Mouse (Mus musculus): ENCODE measurements at regions not wholly inside any gene's neighbourhood (a gene's known extent, or its start where the extent isn't known, plus 50 kb on each side); places are given as distances from the start of the nearest gene placed in this dataset.
A peak's percentile ranks its signal among the peaks of the same experiment; 100 is the strongest.

DNA sequence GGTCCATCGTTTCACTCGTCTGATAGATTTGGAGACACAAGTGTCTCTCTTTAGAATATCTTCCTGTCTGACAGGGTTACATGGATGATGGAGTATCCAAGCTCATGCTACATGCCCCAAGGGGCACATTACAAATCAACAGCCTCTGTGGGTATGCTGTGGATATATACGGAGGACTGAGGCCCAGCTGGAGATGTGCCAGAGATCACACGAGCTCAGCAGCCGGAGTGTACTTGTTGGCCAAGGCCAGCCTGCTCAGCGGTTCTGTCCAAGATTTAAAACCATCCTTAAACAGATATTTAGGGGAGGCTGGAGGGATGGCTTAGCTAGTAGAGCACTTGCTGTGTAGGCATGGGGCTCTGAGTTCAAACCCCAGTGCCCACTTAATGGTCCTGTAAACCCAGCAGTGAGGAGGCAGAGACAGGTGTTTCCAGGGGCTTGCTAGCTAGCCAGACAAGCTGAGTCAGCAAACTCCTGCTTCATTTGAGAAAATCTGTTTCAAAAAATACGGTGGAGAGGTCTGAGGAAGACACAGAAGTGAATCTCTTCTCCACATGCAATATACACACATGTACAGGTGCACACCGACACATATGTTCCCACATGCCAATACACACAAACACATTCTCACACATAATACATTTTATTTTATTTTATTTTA lies 85.6 kb upstream of the Aldh1b1 start:
- no peak for DNase-seq

DNA sequence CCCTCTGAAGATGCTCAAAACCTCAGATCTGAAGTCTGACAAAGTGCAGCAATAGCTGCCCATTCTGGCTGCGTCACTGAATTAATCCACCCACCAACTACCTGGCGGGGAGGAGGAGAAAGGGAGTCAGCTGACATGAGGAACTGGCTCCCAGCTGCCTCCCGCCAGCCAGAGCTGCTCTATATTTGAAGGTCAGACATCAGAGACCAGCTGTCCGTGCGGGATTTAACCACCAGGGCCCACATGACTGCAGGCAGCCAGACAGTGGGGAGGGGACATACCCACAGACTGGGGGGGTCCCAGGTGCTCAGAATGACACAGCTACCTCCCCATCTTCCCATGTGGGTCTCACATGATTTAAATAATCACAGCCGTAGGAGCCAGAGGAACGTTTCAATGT lies 94.8 kb upstream of the Aldh1b1 start:
- no peak for DNase-seq

GRCm38 (mm10) chr4:45699601-45700000 lies 99.2 kb upstream of the Aldh1b1 start:
- no peak for DNase-seq

DNA sequence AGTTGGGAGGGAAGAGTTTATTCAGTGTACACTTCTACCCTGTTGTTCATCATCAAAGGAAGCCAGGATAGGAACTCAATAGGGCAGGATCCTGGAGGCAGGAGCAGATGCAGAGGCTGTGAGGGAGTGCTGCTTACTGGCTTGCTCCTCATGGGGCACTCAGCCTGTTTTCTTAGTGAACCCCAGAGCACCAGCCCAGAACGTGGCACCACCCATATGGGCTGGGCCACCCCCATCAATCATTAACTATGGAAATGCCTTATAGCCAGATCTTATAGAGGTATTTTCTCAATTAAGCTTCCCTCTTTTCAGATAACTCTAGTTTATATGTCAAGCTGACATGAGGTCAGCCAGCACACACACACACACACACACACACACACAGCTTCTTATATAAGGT lies 103.6 kb upstream of the Aldh1b1 start:
- no peak for DNase-seq

DNA sequence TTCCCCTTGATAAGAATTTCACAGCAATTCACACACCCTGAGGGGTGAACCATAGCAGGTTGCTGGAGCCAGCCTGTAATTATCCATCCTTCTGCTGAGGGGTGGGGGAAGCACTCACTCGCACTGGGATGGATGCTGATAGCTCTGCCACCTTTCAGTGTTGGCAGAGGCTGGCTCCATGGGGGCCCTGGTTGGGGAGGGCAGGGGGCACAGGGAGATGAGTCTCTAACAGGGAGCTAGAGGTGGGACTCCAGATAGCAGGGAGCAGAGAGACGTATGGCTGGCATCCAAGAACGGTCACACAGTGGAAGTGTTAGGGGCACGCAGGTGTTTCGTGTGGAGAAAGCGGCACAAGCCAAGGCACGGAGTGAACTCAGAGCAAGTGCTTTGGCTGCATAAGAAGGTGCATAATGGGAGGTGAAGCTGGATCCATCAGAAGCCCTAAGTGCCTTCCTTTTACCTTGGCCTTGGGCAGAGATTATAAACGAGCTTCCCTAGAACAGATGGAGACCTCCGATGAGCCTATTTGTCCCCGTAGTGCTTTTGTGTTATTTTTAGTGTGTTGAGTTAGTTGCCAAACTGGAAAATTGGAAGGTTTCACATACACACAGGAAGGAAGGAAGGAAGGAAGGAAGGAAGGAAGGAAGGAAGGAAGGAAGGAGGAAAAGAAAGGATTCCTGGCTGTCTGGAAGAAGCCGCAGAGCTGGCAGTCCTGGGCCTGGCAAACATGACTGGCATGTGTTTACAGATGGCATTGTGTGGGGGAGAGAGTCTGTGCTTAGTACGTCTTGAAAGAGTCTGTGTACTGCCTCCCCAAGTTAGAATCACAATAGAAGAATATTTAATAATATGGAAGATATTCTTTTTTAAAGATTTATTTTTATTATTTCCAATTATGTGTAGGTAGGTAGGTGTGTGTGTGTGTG lies 108.6 kb upstream of the Aldh1b1 start:
- DNase-seq, result no peak

DNA sequence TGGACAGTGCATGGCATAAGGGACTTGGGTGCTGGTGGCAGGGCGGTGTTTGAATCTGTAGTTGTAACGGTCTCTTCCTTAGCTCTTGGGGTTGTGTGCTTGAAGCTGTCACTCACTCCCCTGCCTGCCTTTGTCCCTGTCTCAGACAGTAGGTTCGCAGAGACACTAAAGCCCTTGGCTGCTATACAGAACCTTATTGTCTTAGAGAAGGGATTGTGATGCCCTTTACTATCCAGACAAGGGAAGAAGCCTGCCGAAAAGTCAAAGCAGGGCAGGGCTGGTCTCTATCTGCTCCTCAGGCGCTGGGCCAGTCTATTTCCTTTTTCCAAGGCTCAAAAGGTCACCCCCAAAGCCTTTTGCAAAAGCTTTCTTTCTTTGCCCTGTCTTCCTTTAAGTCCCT lies 109.2 kb upstream of the Aldh1b1 start:
- no peak for DNase-seq

- no peak for DNase-seq
These were observed 110.6 kb upstream of the Aldh1b1 start for GRCm38 (mm10) chr4:45688233-45688632.

DNA sequence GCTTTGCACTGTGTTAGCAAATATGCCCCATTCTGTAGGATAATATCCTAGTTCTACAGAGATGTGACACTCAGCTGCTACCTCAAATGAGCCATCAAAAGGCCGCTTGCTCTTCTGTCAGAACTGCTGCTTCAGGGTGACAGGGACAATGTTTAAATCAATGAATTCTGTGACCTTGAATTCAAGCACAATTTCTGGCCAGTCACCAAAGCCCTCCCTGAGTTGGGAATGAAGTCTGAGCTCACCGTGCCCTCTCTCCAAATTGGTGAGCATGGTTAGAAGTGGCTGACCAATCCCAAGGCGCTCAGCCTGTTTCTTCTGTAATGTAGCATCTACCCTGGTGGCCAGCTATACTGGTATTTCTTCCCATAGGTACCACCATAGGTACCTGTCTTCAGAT lies 113.8 kb upstream of the Aldh1b1 start:
- no peak for DNase-seq

DNA sequence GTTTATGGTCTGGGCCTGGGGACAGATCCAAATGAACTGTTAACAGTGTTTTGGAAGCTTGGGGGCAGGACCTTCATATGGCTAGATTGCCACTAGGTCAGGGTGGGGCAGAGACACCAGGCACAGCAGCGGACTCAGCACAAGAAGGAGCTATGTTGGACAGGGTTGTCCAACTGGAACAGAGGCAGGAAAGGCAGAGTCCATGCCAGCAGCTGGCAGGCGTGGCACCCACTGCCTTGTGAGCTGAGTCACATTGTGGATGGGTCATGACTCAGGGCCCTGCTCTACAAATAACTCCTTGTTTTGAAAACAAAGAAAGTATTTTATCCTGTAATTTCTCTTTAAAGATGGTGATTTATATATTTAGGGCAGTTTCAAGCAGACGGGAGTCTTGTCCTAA lies 115.6 kb upstream of the Aldh1b1 start:
- DNase-seq, result peak; percentile 15

DNA sequence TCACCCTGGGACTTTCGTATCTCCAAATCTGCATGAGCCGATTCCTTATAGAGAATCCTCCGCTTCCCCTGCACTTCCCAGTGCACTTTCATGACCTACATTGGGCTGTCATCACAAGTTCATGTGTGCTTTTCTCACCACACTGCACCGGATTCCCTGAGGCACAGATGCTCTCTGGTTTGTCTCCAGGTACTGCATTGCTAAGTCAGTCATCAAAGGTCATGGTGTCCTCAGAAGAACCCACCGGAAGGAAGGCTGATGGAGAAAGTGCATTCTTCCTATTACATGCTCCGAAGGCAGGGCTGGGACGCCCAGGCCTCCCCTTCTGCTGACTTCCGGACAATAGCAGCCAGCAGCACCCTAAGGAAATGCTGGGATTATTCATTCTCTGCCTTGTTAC lies 116.1 kb upstream of the Aldh1b1 start:
- no peak for DNase-seq

- no peak for DNase-seq
These were observed 122.7 kb upstream of the Aldh1b1 start for GRCm38 (mm10) chr4:45676137-45676536.

DNA sequence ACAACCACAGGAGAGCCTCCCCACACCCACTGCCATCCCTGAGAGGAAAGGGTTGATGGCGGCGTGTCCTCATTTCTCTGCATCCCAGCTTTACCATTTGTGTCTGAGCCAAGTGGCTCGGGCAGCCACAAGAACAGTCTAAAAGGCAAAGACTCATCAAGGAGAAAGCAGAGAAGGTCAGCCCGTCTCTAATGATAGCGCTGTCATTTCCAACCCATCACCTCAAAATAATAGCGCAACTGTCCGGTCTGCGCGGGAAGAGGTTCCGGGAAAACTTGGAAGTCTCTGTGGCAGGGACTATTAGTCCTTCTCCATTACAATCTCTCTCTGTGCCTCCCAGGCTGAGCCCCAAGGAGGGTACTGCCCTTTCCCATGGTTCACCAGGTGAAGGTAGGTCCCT lies 124.5 kb upstream of the Aldh1b1 start:
- no peak for DNase-seq

DNA sequence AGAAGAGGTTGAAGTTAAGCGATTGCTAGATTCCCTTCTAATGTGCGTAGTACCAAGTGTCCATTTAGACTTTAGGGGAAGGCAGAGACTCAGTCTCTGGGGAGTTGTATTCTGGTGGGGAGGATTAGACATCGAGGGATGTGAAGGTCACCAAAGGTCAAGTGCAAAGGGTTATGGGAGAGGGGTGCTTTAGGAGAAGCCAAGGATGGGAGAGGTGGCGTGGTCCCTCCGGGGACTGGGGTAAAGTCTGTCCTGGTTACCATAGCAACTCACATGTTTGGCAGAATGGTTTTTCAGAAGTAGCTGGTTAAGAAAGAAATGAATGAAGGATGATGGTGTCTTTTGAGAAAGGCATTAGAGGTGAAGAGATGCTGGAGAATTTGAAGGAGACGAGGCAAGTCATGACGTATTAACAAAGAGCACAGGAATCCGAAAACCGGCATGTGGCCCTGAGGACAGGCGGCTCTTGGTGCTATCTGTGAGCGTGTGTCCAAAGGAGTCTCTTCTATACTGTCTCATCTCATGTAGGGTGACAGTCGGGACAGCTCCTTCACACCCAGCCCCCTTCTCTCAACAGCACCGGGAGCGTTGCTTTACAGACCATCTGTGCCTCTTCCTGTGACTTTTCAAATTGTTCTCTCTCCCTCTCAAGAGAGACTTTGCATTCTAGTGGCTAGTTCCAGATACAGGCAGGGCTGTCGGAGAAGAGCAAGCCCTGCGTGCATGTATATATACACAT lies 125.6 kb upstream of the Aldh1b1 start:
- DNase-seq, result no peak

DNA sequence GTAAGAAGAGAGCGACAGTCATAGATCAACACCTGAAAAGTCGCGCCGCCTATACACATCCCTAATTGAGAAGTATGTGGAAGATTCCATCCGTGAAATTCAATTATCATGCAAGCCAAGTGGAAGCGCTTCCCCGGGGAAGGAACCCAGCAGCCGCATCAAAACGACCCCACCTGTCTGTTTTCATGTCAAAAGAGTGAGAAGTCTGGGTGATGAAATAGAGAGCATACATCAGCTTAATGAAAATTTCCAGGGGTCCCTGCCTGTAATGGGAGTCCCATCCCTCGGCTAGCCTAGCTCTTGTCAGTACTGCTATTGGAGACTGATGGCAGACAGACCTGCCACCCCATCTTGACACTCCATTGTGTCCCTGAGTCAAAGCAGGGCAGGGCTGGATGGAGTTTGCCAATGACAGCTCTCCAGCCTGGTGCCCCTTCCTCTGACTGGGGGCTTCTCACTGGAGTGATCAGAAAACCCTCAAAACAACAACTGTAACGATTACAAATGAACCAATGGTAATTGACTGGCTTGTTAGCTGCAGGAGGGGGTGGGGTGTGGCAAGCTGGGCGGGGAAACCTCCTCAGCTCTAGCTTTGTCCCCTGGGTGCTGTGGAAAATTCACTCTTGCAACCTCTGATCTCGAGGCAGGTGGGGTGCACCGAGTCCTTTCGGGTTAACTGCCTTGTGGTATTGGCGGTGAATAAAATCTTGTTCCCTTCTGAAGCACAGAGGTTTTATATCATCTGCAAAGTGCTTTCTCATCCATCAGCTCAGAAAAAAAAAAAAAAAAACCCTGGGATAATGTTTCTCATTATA lies 126.4 kb upstream of the Aldh1b1 start:
- no peak for DNase-seq

- no peak for DNase-seq
These were observed 132.1 kb upstream of the Shb start for GRCm38 (mm10) chr4:45664372-45664771.

DNA sequence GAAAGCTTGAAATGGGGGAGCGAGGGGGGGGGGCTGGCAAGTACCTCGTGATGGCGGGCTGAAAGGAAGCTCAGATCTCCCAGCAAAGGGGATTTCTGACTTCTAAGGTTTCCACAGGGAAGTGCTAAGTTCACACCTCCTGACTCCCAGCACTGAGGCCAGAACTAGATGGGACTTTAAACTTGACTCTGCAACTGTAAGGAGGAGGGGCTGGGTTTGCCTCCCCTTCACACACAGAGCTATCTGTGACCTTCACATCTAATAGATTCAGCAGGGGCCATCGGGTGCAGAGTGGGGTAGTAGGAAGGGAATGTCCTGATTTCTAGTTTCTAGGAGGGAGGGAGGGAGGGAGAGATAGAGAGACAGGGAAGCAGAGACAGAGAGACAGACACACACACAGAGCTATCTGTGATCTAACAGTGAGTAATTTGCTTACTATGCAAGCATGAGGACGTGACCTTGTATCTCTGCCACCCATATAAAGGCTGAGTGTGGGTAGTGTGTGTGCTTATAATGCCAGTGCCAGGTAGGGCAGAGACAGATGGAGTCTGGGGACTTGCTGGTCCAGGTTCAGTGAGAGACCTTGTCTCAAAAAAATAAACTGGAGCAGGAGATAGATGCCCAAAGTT lies 125.2 kb upstream of the Shb start:
- no peak for DNase-seq

DNA sequence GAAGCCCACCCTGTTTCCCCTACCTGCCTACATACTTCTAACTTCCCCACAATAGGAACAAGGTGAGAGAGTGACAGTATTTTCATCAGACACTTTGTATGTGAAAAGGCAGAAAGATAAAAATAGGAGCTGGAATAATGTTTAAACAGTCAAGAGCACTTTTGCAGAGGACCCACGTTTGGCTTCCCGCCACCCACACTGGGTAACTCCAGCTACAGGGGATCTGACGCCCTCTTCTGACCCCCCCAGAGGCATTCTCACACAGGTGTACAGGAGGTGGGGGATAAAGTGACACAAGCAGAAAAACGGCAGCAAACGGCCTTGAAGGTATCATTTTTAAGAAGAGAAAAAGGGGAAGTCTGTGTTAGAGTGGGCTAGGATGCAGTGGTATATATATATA lies 123.5 kb upstream of the Shb start:
- no peak for DNase-seq

DNA sequence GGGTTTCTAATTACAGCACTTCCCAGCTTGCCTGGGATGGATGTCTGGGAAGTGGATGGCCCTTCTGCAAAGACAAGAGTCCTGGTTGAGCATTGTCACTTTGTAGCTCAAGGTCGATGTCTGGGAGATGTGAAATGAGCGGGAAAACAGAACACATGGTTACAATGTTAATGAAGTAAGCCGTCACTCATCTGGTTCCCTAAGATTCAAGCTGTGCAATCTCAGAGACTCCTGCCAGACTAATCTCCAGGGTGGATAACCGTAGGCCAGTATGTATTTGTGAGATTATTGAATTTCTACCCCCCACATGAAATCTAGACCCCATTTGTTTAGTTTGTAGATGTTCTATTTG lies 122.5 kb upstream of the Shb start:
- DNase-seq, result no peak

DNA sequence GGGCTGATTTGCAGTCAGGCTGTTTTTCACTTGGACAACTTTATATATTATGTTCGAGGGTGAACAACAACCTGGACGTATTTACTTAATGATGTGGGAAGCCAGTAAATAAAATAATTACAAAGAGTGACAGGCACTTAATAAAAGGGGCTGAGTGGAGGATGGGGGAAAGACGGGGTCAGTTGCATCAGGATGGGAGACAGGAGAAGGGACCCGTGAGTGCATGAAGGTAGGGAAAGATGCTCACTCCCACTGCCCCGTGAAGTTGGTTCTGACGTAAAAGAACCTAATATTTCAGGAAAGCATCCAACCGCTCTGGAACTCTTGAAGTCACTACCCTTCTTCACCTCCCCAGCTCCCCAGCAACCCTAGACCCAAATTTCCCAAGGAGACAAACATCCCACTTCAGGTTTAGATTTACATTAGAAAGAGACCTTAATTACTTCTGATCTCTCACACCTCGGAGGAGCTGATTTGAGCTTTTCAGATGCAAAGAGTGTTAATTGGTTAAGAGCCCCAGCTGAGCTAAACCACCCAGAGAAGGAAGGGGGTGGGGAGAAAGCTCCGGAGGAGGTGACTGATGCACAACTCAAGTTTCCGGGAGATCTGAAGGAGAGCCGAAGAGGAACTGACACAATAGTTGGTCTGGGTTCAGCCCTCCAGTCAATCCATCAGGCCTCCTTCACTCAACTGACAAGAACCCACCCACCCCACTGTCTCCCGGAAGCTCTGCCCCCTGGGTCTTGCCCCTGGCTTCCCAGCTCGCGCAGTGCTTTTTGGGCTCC lies 121.9 kb upstream of the Shb start:
- no peak for DNase-seq

DNA sequence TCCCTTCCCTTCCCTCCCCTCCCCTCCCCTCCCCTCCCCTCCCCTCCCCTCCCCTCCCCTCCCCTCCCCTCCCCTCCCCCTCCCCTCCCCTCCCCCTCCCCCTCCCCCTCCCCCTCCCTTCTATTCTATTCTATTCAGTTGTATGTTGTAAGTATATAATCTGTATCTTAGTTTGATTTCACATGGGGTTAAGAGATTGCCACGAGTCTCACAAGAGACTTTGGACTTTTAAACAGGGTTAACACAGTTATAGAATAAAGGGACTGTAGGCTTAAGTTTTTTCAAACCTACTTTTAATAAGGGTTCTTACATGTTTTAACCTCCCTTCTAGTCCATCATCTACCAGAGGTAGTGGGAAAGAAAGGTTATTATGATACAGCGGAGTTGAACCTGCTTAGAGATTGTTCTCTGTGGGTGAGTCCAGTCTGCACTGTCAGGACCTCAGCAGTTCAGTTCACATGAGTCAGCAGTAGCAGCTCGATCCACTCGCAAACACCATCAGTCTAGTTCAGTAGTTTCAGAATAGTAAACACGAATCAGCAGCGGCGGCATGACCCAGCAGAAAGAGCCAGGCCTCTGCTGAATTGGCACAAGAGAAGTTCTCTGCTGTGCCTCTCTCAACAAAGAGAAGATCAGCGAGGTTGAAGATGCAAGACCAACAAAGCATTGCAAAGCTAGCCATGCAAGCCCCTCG lies 116.8 kb upstream of the Shb start:
- no peak for DNase-seq

All from gastrocnemius, postnatal 10 days (tissue).